Mouse (Mus musculus): ENCODE data around the gene Irak2.
"Not testable (repeated sequence)": the region's sequence is repeated elsewhere in the genome, so short reads cannot be mapped to it uniquely, and the experiment has no call there.

The Irak2 gene

DNA sequence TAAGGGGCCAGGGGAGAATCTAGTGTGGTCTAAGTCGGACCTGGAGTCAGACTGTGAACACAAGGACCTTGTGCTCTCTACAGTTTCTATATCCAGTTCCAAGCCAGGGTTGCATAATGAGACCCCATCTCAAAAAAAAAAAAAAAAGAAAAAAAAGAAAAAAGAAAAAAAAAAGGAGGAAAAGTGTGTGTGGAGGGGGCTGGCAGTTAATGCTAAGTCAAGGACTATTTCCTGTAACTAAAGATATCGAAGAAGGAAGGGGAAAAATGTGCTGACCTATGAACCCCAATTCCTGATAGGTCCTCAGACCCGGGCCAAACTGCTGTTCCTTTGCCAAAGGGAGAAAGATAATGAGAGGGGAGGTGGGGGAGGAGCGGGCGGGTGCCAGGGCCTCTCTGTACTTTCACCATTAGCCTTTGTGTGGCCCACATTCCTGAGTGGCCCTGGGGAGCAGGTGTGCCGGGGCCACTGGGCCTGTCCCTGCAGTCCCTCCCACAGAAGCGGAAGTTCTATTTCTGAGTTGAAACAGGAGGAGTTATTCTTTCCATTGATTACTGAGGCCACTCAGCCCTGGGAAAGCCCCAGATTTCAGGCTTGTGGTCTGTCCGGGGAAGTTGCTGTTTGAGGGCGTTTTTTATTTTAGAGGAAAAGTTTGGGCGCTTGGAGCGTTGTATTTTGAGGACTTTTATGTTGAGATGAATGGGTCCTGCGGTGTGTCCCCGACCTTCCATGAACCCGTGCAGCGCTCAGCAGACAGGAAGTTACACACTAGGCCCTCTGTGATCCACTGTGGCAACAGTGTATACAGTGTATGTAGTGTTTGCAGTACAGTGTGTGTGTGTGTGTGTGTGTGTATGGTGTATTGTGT lies 30.3 kb downstream of the Irak2 start:
- peak; percentile 51 for DNase-seq

DNA sequence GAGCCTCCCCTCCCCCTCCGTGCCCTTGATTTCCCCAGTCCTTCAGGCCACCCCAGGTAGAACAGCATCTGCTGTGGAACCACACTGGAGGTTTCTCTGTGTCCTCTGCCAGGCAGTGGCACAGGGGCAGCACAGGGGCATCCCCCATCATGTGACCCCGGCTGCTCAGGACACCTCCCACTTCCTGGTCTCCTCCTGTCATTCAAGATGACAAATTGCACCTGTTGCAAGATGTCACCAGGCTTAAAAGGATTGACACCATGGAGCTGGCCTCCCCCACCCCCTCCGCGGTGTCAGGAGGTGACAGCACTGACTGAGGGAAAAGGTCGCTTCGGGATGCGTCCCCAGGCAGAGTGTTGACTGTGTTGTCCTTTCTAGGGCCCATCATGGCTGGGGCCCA lies 31.6 kb downstream of the Irak2 start:
- DNase-seq: no peak

DNA sequence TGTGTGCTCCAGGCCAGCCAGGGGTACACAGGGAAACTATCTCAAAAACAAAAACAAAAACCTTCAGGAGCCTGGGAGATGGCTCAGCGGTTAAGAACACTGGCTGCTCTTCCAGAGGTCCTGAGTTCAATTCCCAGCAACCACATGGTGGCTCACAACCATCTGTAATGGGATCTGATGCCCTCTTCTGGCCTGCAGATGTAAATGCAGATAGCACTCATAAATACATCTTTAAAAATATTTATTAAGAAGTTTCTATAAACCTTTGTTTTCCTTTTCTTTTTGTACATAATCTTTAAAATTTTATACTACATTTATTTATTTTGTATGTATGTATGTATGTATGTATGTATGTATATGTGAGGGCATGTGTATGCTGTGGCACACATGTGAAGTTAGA lies 33.8 kb downstream of the Irak2 start:
- not testable (repeated sequence) for DNase-seq

DNA sequence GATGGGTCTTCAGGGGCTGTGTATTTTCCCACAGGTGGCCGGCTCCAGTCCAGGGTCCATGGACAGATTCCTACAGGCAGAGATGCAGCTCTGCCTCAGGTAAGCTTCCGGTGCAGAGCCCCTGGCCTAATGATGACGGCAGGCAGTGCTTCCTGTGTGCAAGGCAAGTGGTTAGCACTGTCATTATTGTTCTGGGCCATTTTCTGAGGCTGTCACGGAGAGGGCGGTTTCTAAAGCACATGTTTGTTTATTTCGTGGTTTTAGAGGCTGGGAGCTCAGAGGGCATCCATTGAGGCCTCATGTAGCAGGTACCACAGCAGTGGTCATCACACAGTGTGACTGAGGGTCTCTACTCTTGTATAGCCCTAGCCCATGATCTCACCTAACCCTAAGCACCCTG lies 34.7 kb downstream of the Irak2 start:
- DNase-seq: no peak

DNA sequence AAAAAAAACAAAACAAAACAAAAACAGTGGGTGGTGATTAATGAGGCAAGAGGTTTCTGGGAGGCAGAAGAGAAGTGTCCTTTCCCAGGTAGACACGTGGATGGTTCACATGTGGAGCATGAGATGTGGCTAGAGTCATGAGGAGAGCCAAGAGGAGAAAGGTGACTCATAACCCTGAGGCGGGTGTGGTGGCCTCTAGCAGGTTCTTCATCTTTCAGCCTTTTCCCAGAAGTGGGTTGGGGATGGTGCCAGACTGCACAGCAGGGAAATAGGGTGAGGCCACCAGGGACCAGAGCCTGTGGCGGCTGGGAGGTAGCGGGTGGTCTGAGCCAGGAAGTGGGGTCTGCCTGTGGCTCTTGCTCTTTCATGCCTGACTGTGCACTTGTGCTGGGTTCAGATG lies 37.0 kb downstream of the Irak2 start:
- DNase-seq: no peak

DNA sequence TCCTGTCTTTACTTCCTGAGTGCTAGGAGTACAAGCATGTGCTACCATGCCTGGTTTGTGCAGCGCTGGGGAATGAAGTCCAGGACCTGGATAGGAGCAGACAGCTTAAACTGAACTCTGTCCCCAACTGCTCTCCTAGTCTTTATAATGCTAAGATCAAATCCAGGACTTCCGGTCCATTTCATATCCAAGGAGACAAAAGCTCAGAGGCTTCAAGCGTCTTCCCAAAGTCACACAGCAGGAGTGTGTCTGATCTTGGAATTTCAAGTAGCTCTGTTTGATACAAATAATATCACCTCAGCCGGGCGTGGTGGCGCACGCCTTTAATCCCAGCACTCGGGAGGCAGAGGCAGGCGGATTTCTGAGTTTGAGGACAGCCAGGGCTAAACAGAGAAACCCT lies 37.7 kb downstream of the Irak2 start:
- DNase-seq: no peak

DNA sequence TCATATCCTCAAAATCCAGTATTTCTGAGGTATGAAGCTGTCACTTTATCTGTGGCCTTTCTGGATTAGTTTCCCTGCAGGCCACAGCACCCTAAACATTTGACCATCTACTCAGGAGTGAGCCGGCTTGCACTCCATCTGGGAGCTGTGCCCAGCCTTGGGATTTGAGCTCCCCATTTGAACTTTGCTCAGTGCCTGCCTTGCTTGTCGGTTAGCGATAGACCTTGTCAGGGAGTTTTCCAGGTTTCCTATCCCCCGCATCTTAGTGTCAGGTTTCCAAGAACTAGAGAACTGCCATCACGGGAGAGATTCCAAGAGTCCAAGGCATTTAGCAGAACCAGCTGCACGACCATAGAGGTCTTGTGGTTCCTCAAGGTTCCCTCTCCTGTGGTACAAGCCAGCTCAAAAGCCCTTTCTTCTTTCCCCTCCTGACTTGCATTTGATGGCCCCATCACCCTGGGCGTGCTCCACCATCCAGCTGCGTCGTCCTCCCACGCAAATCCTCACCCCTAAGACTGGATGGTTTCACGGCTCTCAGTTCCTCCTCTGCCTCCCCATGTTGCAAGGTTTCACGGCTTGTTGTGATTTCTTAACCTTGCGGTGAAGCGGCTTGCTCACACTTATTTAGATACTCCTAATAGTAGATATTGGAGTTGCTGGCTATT lies 38.9 kb downstream of the Irak2 start:
- DNase-seq: no peak

DNA sequence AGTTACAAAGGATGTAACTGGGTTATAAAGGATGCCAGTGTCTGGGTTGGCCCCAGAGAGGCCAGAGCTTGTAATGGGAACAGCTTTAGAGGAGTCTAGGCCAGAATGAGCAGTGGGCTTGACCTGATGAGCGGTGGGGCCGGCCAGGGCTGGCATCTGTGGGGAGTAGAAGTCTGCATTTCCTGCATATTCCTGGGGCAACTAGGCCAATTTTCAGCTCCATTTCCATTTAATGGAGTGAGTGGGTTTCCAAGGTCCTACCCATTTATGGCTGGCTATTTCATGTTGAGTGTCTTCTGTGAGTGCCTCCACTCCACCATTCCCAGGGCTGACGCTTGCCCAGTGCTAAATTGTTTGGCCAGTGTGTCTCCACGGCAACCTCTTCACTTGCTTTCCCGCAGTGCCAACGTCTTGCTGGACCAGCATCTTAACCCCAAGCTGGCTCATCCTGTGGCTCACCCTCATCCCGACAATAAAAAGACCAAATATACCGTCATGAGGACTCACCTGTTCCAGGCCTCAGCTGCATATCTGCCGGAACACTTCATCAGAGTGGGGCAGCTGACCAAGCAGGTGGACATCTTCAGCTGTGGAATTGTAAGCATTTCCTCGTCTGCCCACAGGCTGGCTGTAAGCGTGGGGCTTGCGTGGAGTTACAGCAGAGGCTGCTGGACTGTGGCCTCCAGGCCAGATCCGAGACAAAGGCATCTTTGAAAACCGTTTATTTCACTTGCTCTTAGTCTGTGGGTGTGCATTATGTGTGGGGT lies 40.2 kb downstream of the Irak2 start:
- DNase-seq: no peak

DNA sequence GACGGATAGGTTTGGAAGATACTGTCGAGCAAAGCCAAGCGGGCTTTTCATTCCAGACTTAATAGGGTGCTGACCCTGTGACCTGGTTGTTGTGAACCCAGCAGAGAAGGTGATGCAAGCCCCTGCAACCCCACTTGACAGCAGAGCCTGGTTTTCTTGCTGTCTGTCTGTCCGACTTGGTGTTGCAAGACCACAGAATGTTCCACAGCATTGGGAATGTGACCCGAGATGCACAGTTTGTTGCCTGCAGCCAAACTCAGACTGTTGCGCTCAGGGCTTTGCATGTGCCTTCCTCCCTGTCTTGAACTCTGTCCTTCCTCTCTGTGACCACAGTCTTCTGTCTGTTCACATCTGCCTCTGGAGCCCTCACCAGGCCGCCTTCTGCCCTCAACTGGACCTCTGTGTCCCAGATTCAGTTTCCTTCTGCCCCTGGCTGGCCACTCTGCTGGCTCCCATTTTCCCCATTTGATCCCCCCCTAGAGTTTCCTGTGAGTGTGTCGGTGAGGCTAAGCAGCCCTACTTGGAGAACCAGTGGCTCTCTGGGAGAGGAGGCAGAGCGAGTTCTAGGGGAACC lies 41.8 kb downstream of the Irak2 start:
- DNase-seq: no peak

DNA sequence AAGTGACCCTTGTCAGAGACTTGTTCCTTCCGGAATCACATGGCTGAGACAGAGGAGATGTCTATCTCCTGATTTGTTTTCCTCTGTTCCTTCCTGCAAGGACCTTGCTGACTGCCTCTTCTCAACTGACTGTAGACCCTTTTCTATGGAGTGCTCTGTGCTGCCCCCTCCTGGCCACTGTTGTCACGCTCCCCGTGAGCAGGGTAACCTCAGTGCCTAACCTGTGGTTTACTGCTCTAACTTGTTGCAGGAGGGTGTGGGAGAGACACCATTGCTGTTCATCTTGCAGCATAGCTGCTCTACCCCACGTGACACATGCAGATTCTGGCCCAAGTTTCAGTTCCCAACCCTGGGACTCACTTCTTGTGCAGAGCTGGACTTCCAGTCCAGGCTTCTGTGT lies 43.0 kb downstream of the Irak2 start:
- peak; percentile 83 for DNase-seq

DNA sequence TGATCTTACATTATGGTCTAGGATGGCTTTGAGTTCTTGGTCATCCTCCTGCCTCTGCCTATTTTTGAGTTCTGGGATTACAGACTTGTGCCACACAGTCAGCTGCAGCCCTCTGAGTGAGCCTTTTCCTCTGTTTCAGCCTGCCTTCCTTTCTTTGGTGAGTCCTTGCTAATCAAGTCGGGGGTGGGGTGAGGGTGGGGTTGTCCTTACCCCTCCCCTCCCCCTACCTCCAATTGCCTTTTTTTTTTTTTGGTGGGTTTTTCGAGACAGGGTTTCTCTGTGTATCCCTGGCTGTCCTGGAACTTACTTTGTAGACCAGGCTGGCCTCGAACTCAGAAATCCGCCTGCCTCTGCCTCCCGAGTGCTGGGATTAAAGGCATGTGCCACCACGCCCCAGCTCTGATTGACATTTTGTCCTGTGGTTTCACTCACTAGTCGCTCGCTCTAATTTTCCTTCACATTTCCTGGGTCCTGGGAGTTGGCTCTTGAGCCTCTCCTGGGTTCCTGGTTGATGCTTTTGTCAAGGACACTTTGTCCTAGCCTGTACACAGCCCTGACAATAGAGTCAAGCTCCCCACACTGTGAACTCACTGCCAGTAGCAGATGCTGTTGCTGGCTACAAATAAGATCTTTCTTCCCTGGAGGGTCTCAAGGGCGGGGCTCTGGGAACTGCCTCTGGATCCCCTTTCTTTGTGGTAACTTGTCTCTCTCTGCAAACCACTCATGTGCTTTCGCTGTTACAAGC lies 45.0 kb downstream of the Irak2 start:
- DNase-seq: no peak

DNA sequence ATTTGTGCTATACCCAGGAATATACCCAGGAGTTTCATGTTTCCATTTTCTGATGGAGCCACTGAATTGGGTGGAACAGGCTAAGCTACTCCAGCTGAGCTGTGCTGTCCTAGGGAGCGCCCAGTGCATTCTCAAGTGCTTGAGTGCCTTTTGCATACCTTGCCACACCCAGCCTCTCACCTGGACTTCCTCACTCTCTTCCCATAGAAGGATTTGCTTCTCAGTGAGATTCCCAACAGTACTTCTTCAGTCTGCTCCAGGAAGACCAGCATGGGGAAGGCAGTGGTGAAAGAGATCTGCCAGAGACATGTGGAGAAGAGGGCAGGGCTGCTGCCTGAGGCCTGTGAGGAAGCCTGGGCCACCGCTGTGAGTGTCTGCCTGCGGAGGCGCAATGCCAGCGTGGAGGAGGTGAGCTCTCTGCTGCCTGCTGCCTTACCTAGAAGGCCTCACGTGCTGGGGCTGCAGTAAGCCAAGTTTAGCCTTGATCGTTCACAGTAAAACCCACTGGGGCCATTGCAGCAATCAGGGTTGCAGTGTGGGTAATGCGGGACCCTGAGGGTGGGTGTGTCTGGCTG lies 48.4 kb downstream of the Irak2 start:
- DNase-seq: no peak

DNA sequence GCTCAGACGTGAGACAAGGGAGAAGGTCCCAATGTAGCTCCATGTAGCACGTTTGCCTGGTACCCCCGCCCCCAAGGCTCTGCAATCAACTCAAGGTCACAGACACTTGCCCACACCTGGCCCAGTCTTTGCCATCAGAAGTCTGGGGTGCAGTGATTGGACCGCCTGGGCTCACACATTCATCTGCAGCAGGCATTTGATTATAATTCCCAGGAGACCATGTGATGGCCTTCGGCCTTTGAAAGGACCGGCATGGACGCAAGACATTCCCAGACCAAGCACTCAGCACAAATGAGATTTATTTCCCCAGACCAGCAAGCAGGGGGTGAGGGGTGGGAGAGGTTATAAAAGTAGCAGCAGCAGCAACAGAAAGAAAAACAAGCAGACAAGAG lies 51.7 kb downstream of the Irak2 start:
- DNase-seq: peak; percentile 74

DNA sequence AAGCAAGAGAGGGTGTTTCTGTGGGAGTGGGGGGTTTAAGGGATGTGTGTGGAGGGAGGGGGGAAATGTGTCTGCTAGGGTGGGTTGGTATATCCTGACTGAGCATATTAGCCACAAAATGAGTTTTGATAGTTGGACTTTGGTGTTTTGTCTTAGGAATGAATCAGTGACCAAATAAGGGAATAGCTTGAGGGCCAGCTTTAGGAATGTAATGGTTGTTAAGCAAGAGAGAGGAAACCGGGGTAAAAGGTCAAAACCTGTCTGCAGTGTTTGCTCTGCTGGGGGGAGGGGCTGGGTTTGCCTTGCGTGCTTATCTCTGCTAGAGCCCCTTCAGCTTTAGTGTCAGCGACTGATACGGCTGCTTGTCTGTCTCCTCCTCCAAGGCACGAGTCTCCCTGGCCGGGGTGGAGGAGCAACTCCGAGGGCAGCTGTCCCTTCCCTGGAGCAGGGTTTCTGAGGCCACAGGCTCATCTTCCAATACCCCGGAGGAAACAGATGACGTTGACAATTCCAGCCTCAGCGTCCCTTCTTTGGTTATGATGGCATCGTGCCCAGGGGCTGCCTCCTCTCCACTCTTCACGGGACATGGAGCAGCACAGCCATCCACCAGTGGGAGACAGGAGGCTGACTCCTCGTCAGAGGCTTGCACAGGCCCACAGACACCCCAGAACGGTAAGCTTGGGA lies 52.3 kb downstream of the Irak2 start:
- DNase-seq: peak; percentile 90

DNA sequence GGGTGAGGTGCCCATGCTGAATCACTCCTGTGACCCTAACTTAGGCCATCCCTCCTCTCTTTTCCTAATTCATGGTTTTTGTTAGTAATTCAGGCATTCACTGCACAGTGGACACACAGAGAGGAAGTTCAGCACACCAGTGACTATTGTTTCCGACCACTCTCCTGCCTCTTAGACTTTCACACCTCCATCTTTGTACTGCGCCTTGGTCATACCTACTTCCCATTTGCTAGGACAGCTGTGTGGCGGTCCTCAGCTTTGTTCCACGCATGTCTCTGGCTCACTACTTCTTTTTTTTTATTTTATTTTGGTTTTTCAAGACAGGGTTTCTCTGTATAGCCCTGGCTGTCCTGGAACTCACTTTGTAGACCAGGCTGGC lies 52.8 kb downstream of the Irak2 start:
- no peak for DNase-seq

DNA sequence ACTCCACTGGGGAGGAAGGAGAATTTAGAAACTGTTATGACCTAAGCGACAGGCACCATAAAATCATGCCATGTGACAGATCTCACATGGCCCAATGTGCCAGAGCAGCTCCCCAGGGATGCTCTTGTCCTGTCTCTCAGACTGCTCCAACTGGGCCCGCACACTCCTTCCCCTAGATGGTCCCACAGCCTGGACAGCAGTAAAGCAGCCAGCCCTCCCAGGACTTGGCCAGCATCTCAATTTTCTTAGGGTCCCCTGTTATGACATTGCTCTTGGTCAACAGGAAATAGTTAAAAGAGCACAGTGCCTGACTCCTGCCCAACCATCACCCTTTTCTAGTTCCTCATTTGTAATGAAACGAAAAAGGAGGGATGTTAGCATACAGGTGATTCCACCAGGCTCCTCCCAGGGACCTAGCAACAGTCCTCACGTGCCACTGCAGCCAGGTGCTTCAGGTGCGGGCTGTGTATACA lies 54.4 kb downstream of the Irak2 start:
- no peak for DNase-seq

DNA sequence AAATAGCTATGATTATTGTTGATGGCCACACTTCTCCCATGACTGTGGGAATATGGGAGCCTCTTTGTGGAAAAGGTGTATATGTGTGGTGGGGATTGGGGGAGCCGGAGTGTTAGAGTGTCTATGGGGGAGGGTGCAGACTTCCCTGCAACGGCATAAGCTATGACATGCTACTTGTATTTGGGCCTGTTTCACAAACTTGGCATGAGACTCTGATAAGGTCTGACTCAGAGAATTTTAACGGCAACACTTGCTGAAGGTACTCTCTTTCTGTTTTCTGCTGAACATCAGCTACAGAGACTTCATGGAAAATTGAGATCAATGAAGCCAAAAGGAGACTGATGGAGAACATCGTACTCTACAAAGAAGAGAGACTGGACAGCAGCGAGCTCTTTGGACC lies 55.1 kb downstream of the Irak2 start:
- no peak for DNase-seq

DNA sequence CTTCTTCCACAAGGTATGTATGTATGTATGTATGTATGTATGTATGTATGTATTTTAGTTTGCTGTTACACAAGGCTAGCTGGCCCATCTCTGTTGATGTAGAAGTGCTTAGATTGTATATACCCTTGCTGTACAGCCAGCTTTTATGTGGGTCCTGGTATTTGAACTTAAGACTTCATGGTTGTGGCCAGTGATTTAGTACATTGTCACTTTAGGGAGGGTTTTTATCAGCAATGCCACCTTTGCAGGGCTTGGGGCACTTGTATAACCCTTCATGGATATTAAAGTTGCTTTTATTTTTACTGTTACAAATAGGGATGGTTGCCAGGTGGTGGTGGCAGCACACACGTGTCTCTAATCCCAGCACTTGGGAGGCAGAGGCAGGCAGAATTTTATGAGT lies 56.9 kb downstream of the Irak2 start:
- DNase-seq: no peak

DNA sequence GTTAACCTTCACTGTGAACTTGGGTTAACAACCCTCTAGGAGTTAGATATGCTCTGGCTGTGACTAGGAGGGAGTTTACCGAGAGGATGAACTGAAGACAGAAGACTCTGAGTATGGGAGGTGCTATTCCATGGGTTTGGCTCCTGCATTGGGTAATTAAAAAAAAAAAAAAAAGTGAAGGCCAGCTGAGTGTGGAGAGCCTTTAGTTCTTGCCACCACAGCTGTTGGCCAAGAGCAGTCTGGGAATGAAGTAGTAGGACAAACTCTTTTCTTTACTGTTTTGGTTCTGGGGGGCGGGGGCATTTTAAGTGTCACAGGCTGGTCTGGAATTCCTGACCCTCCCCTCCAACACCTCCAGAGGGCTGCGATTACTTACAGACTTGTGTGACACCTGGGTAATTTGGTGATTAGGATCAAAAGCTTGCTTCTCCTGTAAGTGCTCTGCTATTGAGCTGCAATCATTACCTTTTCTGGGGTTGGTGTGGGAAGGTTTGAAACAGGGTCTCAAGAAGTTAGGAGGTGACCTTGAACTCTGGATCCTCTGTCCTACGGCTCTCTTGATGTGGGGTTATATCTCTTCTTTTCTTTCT lies 57.6 kb downstream of the Irak2 start:
- DNase-seq: no peak

DNA sequence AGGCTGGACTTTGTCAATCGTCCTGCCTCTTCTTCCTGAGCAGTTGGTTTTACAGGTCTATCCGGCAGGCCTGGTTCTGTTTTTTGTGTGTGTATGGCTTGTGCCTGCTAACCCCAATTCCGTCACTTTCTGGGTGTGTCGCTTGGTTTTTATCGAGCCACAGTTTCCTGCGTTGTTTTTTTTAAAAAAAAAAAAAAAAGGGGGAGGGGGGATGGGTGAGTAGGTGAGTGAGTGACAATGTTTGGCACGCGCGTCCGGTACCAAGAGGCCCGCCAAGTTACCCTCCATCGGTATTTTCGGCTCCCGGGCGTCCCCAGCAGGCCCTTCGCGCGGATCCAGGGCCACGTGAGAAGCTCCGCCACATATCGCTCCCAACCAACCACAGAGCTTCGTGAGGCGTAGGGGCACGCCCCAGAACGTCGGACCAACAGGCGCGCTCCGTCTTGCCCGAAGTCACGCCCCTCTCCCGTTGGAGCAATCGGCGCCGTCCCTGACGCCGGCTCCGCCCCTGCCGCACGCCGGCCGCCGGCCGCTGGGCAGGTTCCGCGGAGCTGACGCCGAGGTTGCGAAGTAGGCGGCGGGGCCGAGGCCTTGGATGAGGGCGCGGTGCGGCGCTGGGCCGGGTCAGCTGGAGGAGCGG lies 58.4 kb downstream of the Irak2 start, which contains the start of gene Tatdn2:
Gene Tatdn2, plus strand, starts transcription at position 469 of the 640 bp plus-strand sequence.
- peak; percentile 99 for DNase-seq

Data from embryo, embryonic 11 days (tissue).